Mouse (Mus musculus): ENCODE results near the gene Ear1. TPM values are rescaled to one million over a fixed set of nuclear protein-coding genes. Genes with fewer than 3 reads are reported as not detected.
"Not testable (repeated sequence)": the region's sequence is repeated elsewhere in the genome, so short reads cannot be mapped to it uniquely, and the experiment has no call there.

The Ear1 gene
- polyA plus RNA-seq, 1 experiment from 2014 or later = 0.55 TPM

DNA sequence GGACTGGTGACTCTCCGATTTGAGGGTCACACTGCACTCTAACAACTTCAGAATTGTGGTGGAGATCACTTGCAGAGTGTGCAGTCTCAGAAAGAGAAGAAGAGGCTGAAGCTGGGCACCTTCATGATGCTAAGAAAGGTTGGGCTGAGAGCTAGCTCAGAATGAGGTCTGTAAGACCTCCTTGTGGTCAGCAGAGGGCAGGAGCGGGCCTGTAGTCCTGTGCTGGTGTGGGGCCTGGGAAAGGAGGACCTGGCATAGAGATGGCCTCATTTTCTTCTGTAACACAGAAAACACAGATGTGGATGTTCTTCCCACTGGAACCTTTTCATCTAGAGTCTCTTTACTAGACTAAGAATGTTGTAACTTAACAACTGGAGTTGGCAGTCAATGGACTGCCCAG, 53.4 kb downstream of the Ear1 start:
- H3K36me3 ChIP-seq (ENCODE audit: control insufficient read depth, insufficient read depth); ATAC-seq (replicated peaks; ENCODE audit: extremely low read depth, insufficient read depth, low FRiP score); H3K4me3 ChIP-seq (ENCODE audit: low read length); H3K9me3 ChIP-seq (replicated peaks; ENCODE audit: control insufficient read depth, low read length); H3K27me3 ChIP-seq (ENCODE audit: control insufficient read depth, insufficient read depth, low read length); H3K27ac ChIP-seq (ENCODE audit: low read length); H3K9ac ChIP-seq (ENCODE audit: low read length); H3K4me1 ChIP-seq (ENCODE audit: control insufficient read depth, insufficient read depth, low read length); H3K4me2 ChIP-seq (ENCODE audit: low read depth, low read length): not testable (repeated sequence)
- 43% methylated on average over 1 of the region's 2 CpGs for WGBS

DNA sequence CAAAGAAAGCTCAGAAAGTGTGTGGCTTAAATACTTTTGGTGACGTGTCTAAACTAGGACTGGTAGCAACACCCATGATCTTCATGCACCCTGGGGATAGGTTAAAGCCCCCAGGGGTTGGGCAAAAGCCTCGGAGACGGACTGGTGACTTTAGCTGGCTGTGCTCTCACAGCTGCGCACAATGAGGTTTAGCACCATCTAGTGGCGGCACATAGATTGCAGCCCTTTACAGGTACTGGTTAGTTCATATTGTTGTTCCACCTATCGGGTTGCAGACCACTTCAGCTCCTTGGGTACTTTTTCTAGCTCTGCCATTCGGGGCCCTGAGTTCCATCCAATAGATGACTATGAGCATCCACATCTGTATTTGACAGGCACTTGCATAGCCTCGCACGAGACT, 62.9 kb downstream of the Ear1 start:
- not testable (repeated sequence) for H3K27ac ChIP-seq (ENCODE audit: low read length); H3K36me3 ChIP-seq (ENCODE audit: control insufficient read depth, insufficient read depth); H3K4me1 ChIP-seq (ENCODE audit: control insufficient read depth, insufficient read depth, low read length); H3K9me3 ChIP-seq (replicated peaks; ENCODE audit: control insufficient read depth, low read length); H3K27me3 ChIP-seq (ENCODE audit: control insufficient read depth, insufficient read depth, low read length); H3K4me3 ChIP-seq (ENCODE audit: low read length); ATAC-seq (replicated peaks; ENCODE audit: extremely low read depth, insufficient read depth, low FRiP score); H3K4me2 ChIP-seq (ENCODE audit: low read depth, low read length); H3K9ac ChIP-seq (ENCODE audit: low read length)
- 47% methylated on average over 6 of the region's 9 CpGs for WGBS

DNA sequence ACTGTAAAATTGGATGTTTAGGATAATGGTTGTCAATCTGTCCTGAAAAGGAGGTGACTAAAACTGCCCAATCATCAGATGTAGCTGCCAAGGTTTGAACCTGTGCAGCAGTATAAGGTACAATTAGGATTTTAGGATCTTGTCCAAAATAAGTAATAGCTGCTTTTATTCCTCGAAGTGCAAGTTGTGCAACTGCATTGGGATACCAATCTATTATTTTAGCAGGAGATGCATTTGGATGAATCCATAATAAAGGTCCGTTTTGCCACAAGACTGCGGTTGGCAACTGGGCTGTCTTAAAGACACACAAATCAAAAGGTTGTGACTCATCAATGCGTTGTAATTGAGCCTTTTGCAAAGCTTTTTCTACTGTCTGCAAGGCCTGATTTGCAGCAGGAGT, 67.2 kb downstream of the Ear1 start:
- WGBS = 73% methylated on average over 4 of the region's 4 CpGs
- not testable (repeated sequence) for ATAC-seq (replicated peaks; ENCODE audit: extremely low read depth, insufficient read depth, low FRiP score); H3K4me1 ChIP-seq (ENCODE audit: control insufficient read depth, insufficient read depth, low read length); H3K27me3 ChIP-seq (ENCODE audit: control insufficient read depth, insufficient read depth, low read length); H3K27ac ChIP-seq (ENCODE audit: low read length); H3K36me3 ChIP-seq (ENCODE audit: control insufficient read depth, insufficient read depth); H3K9ac ChIP-seq (ENCODE audit: low read length); H3K9me3 ChIP-seq (replicated peaks; ENCODE audit: control insufficient read depth, low read length); H3K4me3 ChIP-seq (ENCODE audit: low read length); H3K4me2 ChIP-seq (ENCODE audit: low read depth, low read length)

DNA sequence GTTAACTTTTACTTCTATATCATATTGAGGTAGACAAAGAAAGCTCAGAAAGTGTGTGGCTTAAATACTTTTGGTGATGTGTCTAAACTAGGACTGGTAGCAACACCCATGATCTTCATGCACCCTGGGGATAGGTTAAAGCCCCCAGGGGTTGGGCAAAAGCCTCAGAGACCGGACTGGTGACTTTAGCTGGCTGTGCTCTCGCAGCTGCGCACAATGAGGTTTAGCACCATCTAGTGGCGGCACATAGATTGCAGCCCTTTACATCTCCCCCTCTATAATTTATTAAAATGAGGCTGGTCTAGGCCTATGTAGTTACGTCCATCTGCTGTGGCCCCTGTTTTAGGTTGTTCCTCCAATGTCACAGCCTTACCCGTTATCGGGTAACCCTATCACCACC, 70.9 kb downstream of the Ear1 start:
- H3K27ac ChIP-seq (ENCODE audit: low read length); H3K9ac ChIP-seq (ENCODE audit: low read length); H3K27me3 ChIP-seq (ENCODE audit: control insufficient read depth, insufficient read depth, low read length); H3K4me3 ChIP-seq (ENCODE audit: low read length); H3K4me2 ChIP-seq (ENCODE audit: low read depth, low read length); H3K9me3 ChIP-seq (replicated peaks; ENCODE audit: control insufficient read depth, low read length); ATAC-seq (replicated peaks; ENCODE audit: extremely low read depth, insufficient read depth, low FRiP score); H3K4me1 ChIP-seq (ENCODE audit: control insufficient read depth, insufficient read depth, low read length); H3K36me3 ChIP-seq (ENCODE audit: control insufficient read depth, insufficient read depth): not testable (repeated sequence)
- 11% methylated on average over 7 of the region's 7 CpGs for WGBS

DNA sequence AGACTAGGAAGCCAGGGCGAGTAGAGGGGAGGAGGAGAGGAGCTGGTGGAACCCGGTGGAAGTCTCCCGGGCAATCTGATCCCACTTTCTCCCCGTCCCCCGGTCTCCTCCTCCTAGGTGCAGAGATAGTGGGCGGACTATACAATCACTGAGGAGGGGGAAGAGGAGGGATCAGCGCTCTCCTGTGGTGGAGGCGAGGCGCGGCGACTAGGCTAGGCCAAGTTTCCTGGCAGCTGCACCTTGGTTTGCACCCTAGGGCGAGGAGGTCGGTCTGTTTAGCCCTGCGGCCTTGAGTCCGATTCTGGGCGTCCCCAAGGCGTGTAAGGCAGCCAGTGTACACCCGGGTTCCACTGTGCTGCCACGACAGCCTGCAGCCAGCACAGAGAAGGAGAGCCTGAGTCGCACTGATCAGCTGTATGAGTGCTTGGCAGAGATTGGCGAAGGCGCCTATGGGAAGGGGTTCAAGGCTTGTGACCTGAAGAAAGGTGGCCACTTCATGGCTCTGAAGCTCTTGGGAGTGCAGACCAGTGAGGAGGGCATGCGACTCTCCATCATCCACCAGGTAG, 78.3 kb downstream of the Ear1 start:
- not testable (repeated sequence) for ATAC-seq (replicated peaks; ENCODE audit: extremely low read depth, insufficient read depth, low FRiP score)

DNA sequence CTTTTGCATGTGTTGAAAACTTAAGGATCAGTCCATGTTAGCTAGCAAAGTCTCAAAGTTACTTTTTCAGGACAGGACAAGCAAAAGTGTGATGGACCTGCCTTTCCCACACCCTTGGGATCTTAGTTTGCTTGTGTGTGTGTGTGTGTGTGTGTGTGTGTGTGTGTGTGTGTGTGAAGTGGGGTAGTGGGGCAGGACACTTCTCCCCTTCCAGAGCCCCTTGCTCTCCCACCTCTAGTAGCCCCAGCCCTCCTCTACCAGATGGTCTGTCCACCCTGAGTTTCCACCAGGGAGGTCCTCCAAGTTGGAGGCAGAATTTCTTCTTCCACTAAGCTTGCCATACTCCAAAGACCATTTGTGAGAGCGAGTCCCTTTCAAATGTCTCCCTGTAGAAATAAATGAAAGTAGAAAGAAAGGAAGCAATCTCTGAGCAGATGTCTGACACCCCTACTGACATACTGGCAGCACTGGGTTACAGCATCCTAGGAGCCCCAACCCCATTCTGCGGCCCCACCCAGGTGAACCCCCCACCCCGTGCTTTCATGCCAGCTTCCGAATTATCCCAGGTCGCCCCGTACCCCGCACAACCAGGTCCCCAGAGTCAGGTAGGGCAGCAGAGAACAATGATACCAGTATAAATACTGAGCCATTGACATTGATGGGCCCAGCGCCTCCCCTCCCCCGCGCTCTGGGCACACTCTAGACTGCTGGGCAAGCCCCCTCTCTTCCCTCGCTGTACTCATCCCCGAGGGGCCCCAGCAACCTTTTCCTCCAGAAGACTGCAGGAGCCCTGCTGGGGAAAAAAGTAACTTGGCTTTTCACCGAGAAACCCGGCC, 79.0 kb downstream of the Ear1 start:
- Histone ChIP-seq H3K36me3 (ENCODE audit: control insufficient read depth, insufficient read depth) (no peaks in the 10 kb centered on the region), H3K4me3 (ENCODE audit: low read length) (peak overlapping the region; percentile 30), H3K4me2 (ENCODE audit: low read depth, low read length) (peak overlapping the region; percentile 55), H3K9me3 (replicated peaks; ENCODE audit: control insufficient read depth, low read length) (no peaks in the 10 kb centered on the region), H3K9ac (ENCODE audit: low read length) (no peak overlapping the region; the same call in 1 of the 2 replicates), H3K4me1 (ENCODE audit: control insufficient read depth, insufficient read depth, low read length) (no peaks in the 10 kb centered on the region), H3K27me3 (ENCODE audit: control insufficient read depth, insufficient read depth, low read length) (no peaks in the 10 kb centered on the region), H3K27ac (ENCODE audit: low read length) (no peak overlapping the region)
- ATAC-seq (replicated peaks; ENCODE audit: extremely low read depth, insufficient read depth, low FRiP score) = no peak
- 22% methylated on average over 14 of the region's 14 CpGs for WGBS

More for the DNA sequence above, 78.3 kb downstream of the Ear1 start:
- H3K27me3 ChIP-seq (ENCODE audit: control insufficient read depth, insufficient read depth, low read length); H3K36me3 ChIP-seq (ENCODE audit: control insufficient read depth, insufficient read depth); H3K27ac ChIP-seq (ENCODE audit: low read length); H3K4me1 ChIP-seq (ENCODE audit: control insufficient read depth, insufficient read depth, low read length); H3K9me3 ChIP-seq (replicated peaks; ENCODE audit: control insufficient read depth, low read length): not testable (repeated sequence)
- H3K4me3 ChIP-seq (ENCODE audit: low read length) = peak overlapping the region; percentile 30
- H3K4me2 ChIP-seq (ENCODE audit: low read depth, low read length) = peak overlapping the region; percentile 55
- peak overlapping the region; percentile 26 for H3K9ac ChIP-seq (ENCODE audit: low read length)
- 9% methylated on average over 22 of the region's 23 CpGs for WGBS

DNA sequence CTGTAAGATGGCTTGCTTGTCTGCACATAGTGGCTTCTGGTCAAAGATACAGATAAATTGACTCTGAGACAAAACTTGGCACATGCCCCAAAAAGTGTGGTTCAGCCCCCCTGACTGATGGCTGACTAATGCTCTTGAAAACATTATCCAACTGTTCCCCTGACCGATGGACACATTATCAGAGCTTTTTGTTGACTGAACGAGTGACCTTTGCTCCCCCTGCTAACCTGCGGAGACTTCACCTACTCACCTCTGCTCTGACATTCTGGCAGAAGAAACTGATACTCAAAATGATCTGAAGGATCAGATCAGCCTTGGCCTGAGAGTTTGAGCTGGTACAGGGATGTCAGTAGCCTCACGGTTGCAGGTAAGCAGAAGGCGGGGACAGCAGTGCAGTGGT, 81.5 kb downstream of the Ear1 start:
- H3K27me3 ChIP-seq (ENCODE audit: control insufficient read depth, insufficient read depth, low read length) = not testable (repeated sequence)
- 62% methylated on average over 5 of the region's 5 CpGs for WGBS

DNA sequence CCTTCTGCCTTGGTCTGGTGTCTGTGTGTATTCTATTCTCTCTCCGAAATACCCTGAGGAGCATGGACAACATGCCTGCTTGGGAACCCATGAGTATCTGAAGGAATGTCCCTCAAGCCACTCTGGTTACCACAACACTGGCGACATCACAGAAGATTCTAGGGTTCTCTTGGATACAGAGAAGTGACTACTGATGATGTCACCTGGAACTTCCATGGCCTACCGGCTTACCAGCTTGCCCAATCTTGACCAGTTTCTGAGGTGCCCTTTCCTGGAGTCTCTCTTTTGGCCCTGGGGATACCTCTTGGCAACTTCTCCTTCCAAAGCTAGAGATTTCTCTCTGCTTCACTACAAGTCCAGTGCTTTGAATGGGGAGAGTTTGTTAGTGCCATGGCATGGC, 90.7 kb downstream of the Ear1 start, which contains the start of gene Gm8180:
Gm8180 (minus strand) TSS at position 101 of the 400 bp plus-strand sequence.
- H3K4me1 ChIP-seq (ENCODE audit: control insufficient read depth, insufficient read depth, low read length); H3K27ac ChIP-seq (ENCODE audit: low read length); H3K9me3 ChIP-seq (replicated peaks; ENCODE audit: control insufficient read depth, low read length); H3K36me3 ChIP-seq (ENCODE audit: control insufficient read depth, insufficient read depth); H3K9ac ChIP-seq (ENCODE audit: low read length); ATAC-seq (replicated peaks; ENCODE audit: extremely low read depth, insufficient read depth, low FRiP score); H3K4me2 ChIP-seq (ENCODE audit: low read depth, low read length); H3K27me3 ChIP-seq (ENCODE audit: control insufficient read depth, insufficient read depth, low read length); H3K4me3 ChIP-seq (ENCODE audit: low read length): not testable (repeated sequence)
- WGBS = 78% methylated on average over 3 of the region's 3 CpGs

More for the DNA sequence above, 81.5 kb downstream of the Ear1 start:
- H3K4me3 ChIP-seq (ENCODE audit: low read length); H3K9me3 ChIP-seq (replicated peaks; ENCODE audit: control insufficient read depth, low read length); H3K36me3 ChIP-seq (ENCODE audit: control insufficient read depth, insufficient read depth); H3K27ac ChIP-seq (ENCODE audit: low read length); ATAC-seq (replicated peaks; ENCODE audit: extremely low read depth, insufficient read depth, low FRiP score); H3K4me1 ChIP-seq (ENCODE audit: control insufficient read depth, insufficient read depth, low read length); H3K4me2 ChIP-seq (ENCODE audit: low read depth, low read length); H3K9ac ChIP-seq (ENCODE audit: low read length): not testable (repeated sequence)
